Mouse (Mus musculus): ENCODE measurements around the gene Zbtb6. TPM values are rescaled to one million over a fixed set of nuclear protein-coding genes. Genes with fewer than 3 reads are reported as not detected.

Zbtb6 gene
- total RNA-seq (2021) = 1 to 10 TPM; 4.1 to 4.8 TPM
- long read RNA-seq, experiment 1 = 0 reads
- long read RNA-seq, experiment 2, partial matches to known transcripts = 0 of 1 reads
- long read RNA-seq, experiment 2, other reads (novel, unspliced or antisense) = 1 of 1 reads

GRCm38 (mm10) chr2:37442611-37443591, at the start of gene Zbtb6, which contains the start of the genes Zbtb26 and Rabgap1:
Zbtb6 (minus strand) TSS chr2:37443171.
Zbtb26 (minus strand) TSS chr2:37443135.
Rabgap1 (plus strand) TSS chr2:37443279.
- peak; percentile 98 for DNase-seq

- DNase-seq = no peak
These were observed 46.0 kb upstream of the Zbtb6 start for GRCm38 (mm10) chr2:37488956-37489355.

GRCm38 (mm10) chr2:37486408-37486807, 43.4 kb upstream of the Zbtb6 start:
- DNase-seq = no peak

- peak; percentile 22 to 78 for DNase-seq
These were observed 42.4 kb upstream of the Zbtb6 start for GRCm38 (mm10) chr2:37485370-37485769.

- no peak for DNase-seq
These were observed 41.2 kb upstream of the Zbtb6 start for GRCm38 (mm10) chr2:37484165-37484564.

- DNase-seq = no peak
These were observed 37.1 kb upstream of the Zbtb6 start for GRCm38 (mm10) chr2:37480039-37480438.

- DNase-seq = no peak
These were observed 36.6 kb upstream of the Zbtb6 start for GRCm38 (mm10) chr2:37479559-37479958.

GRCm38 (mm10) chr2:37466266-37466665, 23.3 kb upstream of the Zbtb6 start:
- no peak for DNase-seq

GRCm38 (mm10) chr2:37460707-37461106, 17.7 kb upstream of the Zbtb6 start:
- no peak for DNase-seq

GRCm38 (mm10) chr2:37452376-37452760, 9.4 kb upstream of the Zbtb6 start:
- no peak for DNase-seq

- peak; percentile 92 to 97 for DNase-seq
These were observed 8.8 kb upstream of the Zbtb6 start for GRCm38 (mm10) chr2:37451667-37452375.

- no peak for DNase-seq
These were observed 11.4 kb downstream of the Zbtb6 start for GRCm38 (mm10) chr2:37431609-37432008.

GRCm38 (mm10) chr2:37430593-37431464, 12.1 kb downstream of the Zbtb6 start:
- DNase-seq = peak; percentile 88 to 92

- peak in 1 of 2 experiments; percentile 7 for DNase-seq
These were observed 19.3 kb downstream of the Zbtb6 start for GRCm38 (mm10) chr2:37423671-37424070.

- DNase-seq = peak; percentile 97 to 98
These were observed 20.4 kb downstream of the Zbtb6 start, which contains the start of gene Rc3h2 for GRCm38 (mm10) chr2:37422306-37423304. Rc3h2 (minus strand) TSS chr2:37422903.

- no peak for DNase-seq
These were observed 21.1 kb downstream of the Zbtb6 start for GRCm38 (mm10) chr2:37421903-37422302.

- DNase-seq = no peak
These were observed 47.4 kb downstream of the Zbtb6 start for GRCm38 (mm10) chr2:37395539-37395938.

- no peak for DNase-seq
These were observed 60.0 kb downstream of the Zbtb6 start for GRCm38 (mm10) chr2:37382921-37383320.

- DNase-seq = peak; percentile 40 to 72
These were observed 62.8 kb downstream of the Zbtb6 start for GRCm38 (mm10) chr2:37380189-37380588.

- DNase-seq = no peak
These were observed 67.0 kb downstream of the Zbtb6 start for GRCm38 (mm10) chr2:37376018-37376417.
